Mouse (Mus musculus): Measurements from ENCODE around the gene Otulin. TPM values are rescaled to one million over a fixed set of nuclear protein-coding genes. Genes with fewer than 3 reads are reported as not detected.

Otulin gene
- total and polyA plus RNA-seq, 3 experiments, result 18.7 to 26.1 (median 24.6) TPM

DNA sequence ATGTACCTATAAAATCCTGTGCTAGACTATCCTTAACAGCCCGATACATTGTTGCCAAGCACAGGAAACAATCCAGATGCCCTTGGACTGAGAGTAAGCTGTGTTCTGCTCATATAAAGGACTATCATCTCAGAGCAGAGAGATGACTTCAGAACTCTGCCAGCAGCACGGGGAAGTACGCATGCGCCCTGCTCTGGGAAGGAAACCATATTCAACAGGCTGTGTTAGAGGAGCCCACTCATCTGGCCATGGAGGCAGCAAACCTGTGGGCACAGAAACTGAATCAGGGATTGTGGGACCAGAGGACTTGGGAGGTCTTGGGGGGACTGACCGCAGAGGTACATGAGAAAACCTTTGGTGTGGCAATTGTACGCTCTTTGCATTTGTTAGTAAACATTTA is 31.2 kb upstream of the Otulin start:
- 79% methylated on average over 6 of the region's 6 CpGs for WGBS
- Histone ChIP-seq H3K4me3 (no peak overlapping the region), H3K4me1 (ENCODE audit: control insufficient read depth, insufficient read depth, low read length) (no peaks in the 10 kb centered on the region), H3K79me2 (replicated peaks; ENCODE audit: control insufficient read depth, insufficient read depth, low read length) (no peaks in the 10 kb centered on the region), H3K27me3 (ENCODE audit: control insufficient read depth, insufficient read depth, low read length) (no peaks in the 10 kb centered on the region), H3K27ac (no peak overlapping the region), H3K9ac (ENCODE audit: low read depth, low read length) (no peak overlapping the region), H3K36me3 (ENCODE audit: control insufficient read depth, insufficient read depth, low read length) (no peaks in the 10 kb centered on the region)
- DNase-seq, result peak in 1 of 2 experiments; percentile 5
- intact Hi-C loops (cut with DNase I), result no loop called here
- no peak for TF ChIP-seq CTCF (IDR thresholded peaks at IDR 0.05)
- TF ChIP-seq POLR2A (IDR thresholded peaks at IDR 0.05; ENCODE audit: insufficient read depth, low read depth, low read length), result no peak
- TF ChIP-seq EP300 (IDR thresholded peaks at IDR 0.05; ENCODE audit: insufficient read depth, low read depth, low read length), result no peak

DNA sequence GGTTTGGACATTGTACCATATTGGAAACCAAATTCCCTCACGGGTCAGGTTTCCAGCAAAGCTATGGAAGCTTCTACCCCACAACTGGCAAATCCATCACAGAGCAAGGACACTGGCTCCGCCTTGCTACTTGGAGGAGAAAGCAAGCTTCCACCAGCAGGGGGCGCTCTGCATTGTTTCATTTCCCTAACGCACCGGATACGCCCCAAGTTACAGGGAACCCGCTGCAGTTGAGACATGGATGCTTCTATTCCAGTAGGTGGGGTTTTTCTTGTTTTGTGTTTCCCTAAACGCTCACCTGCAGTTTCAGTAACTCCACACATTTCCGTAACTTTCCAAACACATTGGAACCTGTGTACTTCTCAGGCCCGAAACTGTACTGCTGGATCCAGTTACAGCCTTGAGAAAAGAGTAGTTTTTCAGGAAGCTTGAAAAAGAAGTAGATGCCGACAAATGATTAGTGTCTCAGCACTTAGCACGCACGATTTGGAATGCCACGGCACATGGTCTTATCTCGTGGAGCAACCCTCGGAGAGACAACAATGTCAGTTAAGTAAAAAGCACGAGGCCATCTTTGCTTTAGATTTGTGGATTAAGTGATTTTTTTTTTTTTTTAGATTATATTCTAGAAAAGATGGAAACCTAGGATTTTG is 29.2 kb upstream of the Otulin start:
- TF ChIP-seq EP300 (IDR thresholded peaks at IDR 0.05; ENCODE audit: insufficient read depth, low read depth, low read length) (no peak), CTCF (IDR thresholded peaks at IDR 0.05) (peak; percentile 93)

GRCm38 (mm10) chr15:27659143-27659542 is 28.6 kb upstream of the Otulin start:
- no peaks in the 10 kb centered on the region for H3K4me1 ChIP-seq (ENCODE audit: control insufficient read depth, insufficient read depth, low read length)
- no peak overlapping the region for H3K4me3 ChIP-seq
- no peak overlapping the region for H3K9ac ChIP-seq (ENCODE audit: low read depth, low read length)
- H3K36me3 ChIP-seq (ENCODE audit: control insufficient read depth, insufficient read depth, low read length), result no peaks in the 10 kb centered on the region
- no peak for DNase-seq
- intact Hi-C loops (cut with DNase I), result loop anchor here (2.0 to 10.0 kb wide), 3 partner anchors 60 to 526 kb away; no protein-coding TSS in a partner anchor
- no peaks in the 10 kb centered on the region for H3K79me2 ChIP-seq (replicated peaks; ENCODE audit: control insufficient read depth, insufficient read depth, low read length)
- H3K27ac ChIP-seq, result no peak overlapping the region
- H3K27me3 ChIP-seq (ENCODE audit: control insufficient read depth, insufficient read depth, low read length), result no peaks in the 10 kb centered on the region
- TF ChIP-seq EP300 (IDR thresholded peaks at IDR 0.05; ENCODE audit: insufficient read depth, low read depth, low read length) (no peak), POLR2A (IDR thresholded peaks at IDR 0.05; ENCODE audit: insufficient read depth, low read depth, low read length) (no peak), CTCF (IDR thresholded peaks at IDR 0.05) (no peak)
- WGBS, result 73% methylated on average over 5 of the region's 5 CpGs

More for the DNA sequence above, 29.2 kb upstream of the Otulin start:
- 0 out of 2 replicates have a peak overlapping the region, but pooled peaks have one; percentile 16 for H3K4me3 ChIP-seq
- H3K9ac ChIP-seq (ENCODE audit: low read depth, low read length), result no peak overlapping the region
- no peak overlapping the region for H3K27ac ChIP-seq
- H3K4me1 ChIP-seq (ENCODE audit: control insufficient read depth, insufficient read depth, low read length), result no peaks in the 10 kb centered on the region
- WGBS, result 27% methylated on average over 17 of the region's 17 CpGs
- no peaks in the 10 kb centered on the region for H3K79me2 ChIP-seq (replicated peaks; ENCODE audit: control insufficient read depth, insufficient read depth, low read length)
- peak; percentile 78 to 88 for DNase-seq
- no peaks in the 10 kb centered on the region for H3K27me3 ChIP-seq (ENCODE audit: control insufficient read depth, insufficient read depth, low read length)
- H3K36me3 ChIP-seq (ENCODE audit: control insufficient read depth, insufficient read depth, low read length), result no peaks in the 10 kb centered on the region
- intact Hi-C loops (cut with DNase I), result loop anchor here (2.0 to 10.0 kb wide), 3 partner anchors 59 to 525 kb away; no protein-coding TSS in a partner anchor

- Histone ChIP-seq H3K27ac (no peak overlapping the region), H3K9ac (ENCODE audit: low read depth, low read length) (no peak overlapping the region), H3K36me3 (ENCODE audit: control insufficient read depth, insufficient read depth, low read length) (no peaks in the 10 kb centered on the region), H3K27me3 (ENCODE audit: control insufficient read depth, insufficient read depth, low read length) (no peaks in the 10 kb centered on the region), H3K4me1 (ENCODE audit: control insufficient read depth, insufficient read depth, low read length) (no peaks in the 10 kb centered on the region), H3K4me3 (no peak overlapping the region), H3K79me2 (replicated peaks; ENCODE audit: control insufficient read depth, insufficient read depth, low read length) (no peaks in the 10 kb centered on the region)
- DNase-seq, result no peak
- WGBS, result 90% methylated on average over 4 of the region's 4 CpGs
- intact Hi-C loops (cut with DNase I), result loop anchor here (2.0 to 10.0 kb wide), 3 partner anchors 60 to 526 kb away; no protein-coding TSS in a partner anchor
- no peak for TF ChIP-seq CTCF (IDR thresholded peaks at IDR 0.05)
- TF ChIP-seq POLR2A (IDR thresholded peaks at IDR 0.05; ENCODE audit: insufficient read depth, low read depth, low read length), result no peak
- TF ChIP-seq EP300 (IDR thresholded peaks at IDR 0.05; ENCODE audit: insufficient read depth, low read depth, low read length), result no peak
These were observed 27.9 kb upstream of the Otulin start for GRCm38 (mm10) chr15:27658356-27658755.

GRCm38 (mm10) chr15:27657866-27658265 is 27.4 kb upstream of the Otulin start:
- Histone ChIP-seq H3K79me2 (replicated peaks; ENCODE audit: control insufficient read depth, insufficient read depth, low read length) (no peaks in the 10 kb centered on the region), H3K9ac (ENCODE audit: low read depth, low read length) (no peak overlapping the region), H3K4me1 (ENCODE audit: control insufficient read depth, insufficient read depth, low read length) (no peaks in the 10 kb centered on the region), H3K4me3 (no peak overlapping the region), H3K36me3 (ENCODE audit: control insufficient read depth, insufficient read depth, low read length) (no peaks in the 10 kb centered on the region), H3K27me3 (ENCODE audit: control insufficient read depth, insufficient read depth, low read length) (no peaks in the 10 kb centered on the region), H3K27ac (no peak overlapping the region)
- TF ChIP-seq EP300 (IDR thresholded peaks at IDR 0.05; ENCODE audit: insufficient read depth, low read depth, low read length), result no peak
- TF ChIP-seq POLR2A (IDR thresholded peaks at IDR 0.05; ENCODE audit: insufficient read depth, low read depth, low read length), result no peak
- no peak for TF ChIP-seq CTCF (IDR thresholded peaks at IDR 0.05)
- no peak for DNase-seq
- WGBS, result 95% methylated on average over 10 of the region's 10 CpGs
- intact Hi-C loops (cut with DNase I), result loop anchor here (2.0 to 10.0 kb wide), 3 partner anchors 61 to 527 kb away; no protein-coding TSS in a partner anchor

DNA sequence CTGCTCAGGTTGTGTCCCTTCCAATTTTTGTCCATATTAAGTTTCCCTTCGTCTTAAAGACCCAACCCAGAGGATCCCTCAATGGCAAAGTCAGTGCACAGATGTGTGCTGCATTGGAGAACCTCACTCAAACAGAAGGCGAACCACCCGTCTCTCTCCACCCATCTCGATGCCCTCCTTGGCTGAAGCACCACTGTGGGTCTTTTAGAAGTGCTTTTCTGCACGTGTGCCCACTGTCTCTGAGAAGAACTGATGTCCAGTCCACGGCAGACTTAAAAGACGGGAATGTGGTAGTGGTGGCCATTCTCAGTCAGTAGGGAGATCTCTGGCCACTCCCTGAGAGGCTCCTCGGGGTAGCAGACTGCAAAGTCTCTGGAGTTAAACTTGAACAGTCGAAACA is 26.1 kb upstream of the Otulin start:
- no peak overlapping the region for H3K27ac ChIP-seq
- no peak overlapping the region for H3K4me3 ChIP-seq
- no peaks in the 10 kb centered on the region for H3K36me3 ChIP-seq (ENCODE audit: control insufficient read depth, insufficient read depth, low read length)
- no peaks in the 10 kb centered on the region for H3K4me1 ChIP-seq (ENCODE audit: control insufficient read depth, insufficient read depth, low read length)
- intact Hi-C loops (cut with DNase I), result loop anchor here (10.0 kb wide), 1 partner anchor 528 kb away; no protein-coding TSS in a partner anchor
- H3K79me2 ChIP-seq (replicated peaks; ENCODE audit: control insufficient read depth, insufficient read depth, low read length), result no peaks in the 10 kb centered on the region
- no peaks in the 10 kb centered on the region for H3K27me3 ChIP-seq (ENCODE audit: control insufficient read depth, insufficient read depth, low read length)
- no peak overlapping the region for H3K9ac ChIP-seq (ENCODE audit: low read depth, low read length)
- 72% methylated on average over 9 of the region's 9 CpGs for WGBS
- no peak for DNase-seq
- TF ChIP-seq CTCF (IDR thresholded peaks at IDR 0.05), result no peak
- TF ChIP-seq POLR2A (IDR thresholded peaks at IDR 0.05; ENCODE audit: insufficient read depth, low read depth, low read length), result no peak
- no peak for TF ChIP-seq EP300 (IDR thresholded peaks at IDR 0.05; ENCODE audit: insufficient read depth, low read depth, low read length)

All from heart, adult 2 months (tissue).